Mouse (Mus musculus): Measurements from ENCODE around the gene Prok2. TPM values are rescaled to one million over a fixed set of nuclear protein-coding genes. Genes with fewer than 3 reads are reported as not detected.

Gene Prok2
- total and polyA plus RNA-seq, 3 experiments, result 0.21 TPM; not detected in 2

GRCm38 (mm10) chr6:99729853-99730252 lies 3.7 kb upstream of the Prok2 start:
- H3K9me3 ChIP-seq (replicated peaks; ENCODE audit: low read length), result peaks cover 8% of the 10 kb centered on the region
- in situ Hi-C loops (cut with MboI; ENCODE audit: low pct_ligation_motif_present, low pct_unique_long_range_greater_than_20kb, low sequenced_read_pairs) (no loop called here), dilution Hi-C loops (cut with MboI; ENCODE audit: extremely low pct_ligation_motif_present, extremely low pct_unique_long_range_greater_than_20kb, low sequenced_read_pairs) (no loop called here)
- no peak overlapping the region for H3K4me2 ChIP-seq (ENCODE audit: insufficient read depth, low read depth, poor library complexity, severe bottlenecking)
- no peak overlapping the region for H3K9ac ChIP-seq (ENCODE audit: insufficient read depth, low read depth)
- H3K79me2 ChIP-seq (replicated peaks; ENCODE audit: control insufficient read depth, extremely low read depth, insufficient read depth, poor library complexity, severe bottlenecking), result no peaks in the 10 kb centered on the region
- DNase-seq (ENCODE audit: extremely low read depth), result no peak
- no peak overlapping the region for H3K27ac ChIP-seq (ENCODE audit: insufficient read depth, low read depth)
- no peaks in the 10 kb centered on the region for H3K36me3 ChIP-seq (replicated peaks in 1 of 2; ENCODE audit: control insufficient read depth in 1 of 2, insufficient read depth in 1 of 2, low read length in 1 of 2)
- TF ChIP-seq USF2 (conservative IDR thresholded peaks at IDR 0.05; ENCODE audit: low read depth, low read length) (peak; percentile 45; the same call in 1 of the 2 replicates), USF1 (IDR thresholded peaks at IDR 0.05; ENCODE audit: low read depth, low read length) (peak; percentile 60), TCF12 (IDR thresholded peaks at IDR 0.05; ENCODE audit: low read depth, low read length) (no peak)
- H3K27me3 ChIP-seq (replicated peaks), result no peaks in the 10 kb centered on the region
- H3K4me1 ChIP-seq (ENCODE audit: control insufficient read depth in 1 of 2, insufficient read depth in 2 of 2), result peaks cover 10 to 56% of the 10 kb centered on the region in 2 experiments
- H3K4me3 ChIP-seq (replicated peaks in 1 of 3; ENCODE audit: low read depth in 2 of 3, low read length in 2 of 3, poor library complexity in 1 of 3), result no peak overlapping the region

GRCm38 (mm10) chr6:99726576-99727303 lies 548 bp upstream of the Prok2 start:
- peaks cover 11 to 46% of the 10 kb centered on the region in 2 experiments for H3K4me1 ChIP-seq (ENCODE audit: control insufficient read depth in 1 of 2, insufficient read depth in 2 of 2)
- H3K4me2 ChIP-seq (ENCODE audit: insufficient read depth, low read depth, poor library complexity, severe bottlenecking), result no peak overlapping the region
- in situ Hi-C loops (cut with MboI; ENCODE audit: low pct_ligation_motif_present, low pct_unique_long_range_greater_than_20kb, low sequenced_read_pairs) (no loop called here), dilution Hi-C loops (cut with MboI; ENCODE audit: extremely low pct_ligation_motif_present, extremely low pct_unique_long_range_greater_than_20kb, low sequenced_read_pairs) (no loop called here)
- H3K4me3 ChIP-seq (replicated peaks in 1 of 3; ENCODE audit: low read depth in 2 of 3, low read length in 2 of 3, poor library complexity in 1 of 3), result no peak overlapping the region
- no peaks in the 10 kb centered on the region for H3K36me3 ChIP-seq (replicated peaks in 1 of 2; ENCODE audit: control insufficient read depth in 1 of 2, insufficient read depth in 1 of 2, low read length in 1 of 2)
- TF ChIP-seq BHLHE40 (IDR thresholded peaks at IDR 0.05; ENCODE audit: low read depth, low read length) (no peak), CHD2 (IDR thresholded peaks at IDR 0.05; ENCODE audit: low read length) (no peak), NRF1 (IDR thresholded peaks at IDR 0.05; ENCODE audit: low read depth, low read length) (no peak), JUN (IDR thresholded peaks at IDR 0.05; ENCODE audit: insufficient read depth, low read depth, low read length) (no peak), ELF1 (IDR thresholded peaks at IDR 0.05; ENCODE audit: low read depth, low read length) (no peak), NELFE (IDR thresholded peaks at IDR 0.05; ENCODE audit: low read depth, low read length) (no peak), MXI1 (IDR thresholded peaks at IDR 0.05; ENCODE audit: low read depth, low read length) (no peak), ZC3H11A (IDR thresholded peaks at IDR 0.05; ENCODE audit: low read depth, low read length) (no peak), E2F4 (IDR thresholded peaks at IDR 0.05; ENCODE audit: insufficient replicate concordance, low read depth, low read length) (no peak), IRF4 (IDR thresholded peaks at IDR 0.05; ENCODE audit: low read depth, low read length) (no peak)
- no peaks in the 10 kb centered on the region for H3K79me2 ChIP-seq (replicated peaks; ENCODE audit: control insufficient read depth, extremely low read depth, insufficient read depth, poor library complexity, severe bottlenecking)
- H3K9me3 ChIP-seq (replicated peaks; ENCODE audit: low read length), result peaks cover 8% of the 10 kb centered on the region
- no peak overlapping the region for H3K27ac ChIP-seq (ENCODE audit: insufficient read depth, low read depth)
- no peak for DNase-seq (ENCODE audit: extremely low read depth)
- H3K27me3 ChIP-seq (replicated peaks), result no peaks in the 10 kb centered on the region
- H3K9ac ChIP-seq (ENCODE audit: insufficient read depth, low read depth), result no peak overlapping the region
